Mouse (Mus musculus): ENCODE results near the gene 9030025P20Rik. TPM values are rescaled to one million over a fixed set of nuclear protein-coding genes. Genes with fewer than 3 reads are reported as not detected.

Gene 9030025P20Rik
- polyA plus RNA-seq, 1 experiment from 2014 or later: 7.1 TPM

DNA sequence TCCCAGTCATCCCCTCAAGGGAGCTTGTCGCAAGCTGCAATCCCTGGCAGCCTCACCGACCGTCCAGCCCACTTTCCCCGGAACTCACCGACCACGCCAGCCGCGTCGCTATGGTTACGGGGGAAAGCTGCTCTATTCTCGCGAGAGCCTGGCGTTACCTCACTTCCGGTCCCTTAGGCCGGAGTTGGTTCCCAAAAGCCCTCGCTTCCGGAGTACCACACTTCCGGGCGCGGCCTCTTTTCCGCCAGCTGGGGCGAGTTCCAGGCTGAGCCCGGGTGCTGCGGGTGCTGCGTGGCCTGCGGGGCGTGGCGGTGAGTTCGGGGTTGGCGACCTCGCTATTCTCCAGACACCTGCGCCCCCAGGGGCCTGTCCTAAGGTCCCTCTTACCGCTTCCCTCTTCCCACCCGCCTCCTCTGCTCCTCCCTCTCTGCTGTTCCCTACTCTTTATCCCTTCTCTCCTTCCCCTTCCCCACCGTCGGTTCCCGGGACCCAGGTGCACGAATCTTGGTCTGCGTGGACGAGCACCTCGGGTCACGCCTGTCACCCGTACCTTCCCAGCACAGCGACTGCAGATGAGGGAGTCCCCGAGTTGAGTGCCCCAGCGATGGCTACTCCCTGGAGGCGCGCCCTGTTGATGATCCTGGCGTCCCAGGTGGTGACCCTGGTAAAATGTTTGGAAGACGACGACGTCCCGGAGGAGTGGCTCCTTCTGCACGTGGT, 35.1 kb upstream of the 9030025P20Rik start, which contains the start of the genes Wdr27 and 1600012H06Rik:
Gene Wdr27 (minus strand): TSS at position 150 of the 720 bp plus-strand sequence.
Gene 1600012H06Rik (plus strand): TSS at position 176 of the 720 bp plus-strand sequence.
- Histone ChIP-seq H3K27ac (replicated peaks in 1 of 2; ENCODE audit: control insufficient read depth in 1 of 2, insufficient read depth in 1 of 2, low read depth in 2 of 2, low read length in 2 of 2) (peak within 1 kb of the TSS; percentile 71 to 75), H3K9me3 (ENCODE audit: control insufficient read depth, low read length) (no peaks in the 10 kb centered on the region), H3K27me3 (ENCODE audit: control insufficient read depth, insufficient read depth, low read length) (no peaks in the 10 kb centered on the region), H3K4me3 (ENCODE audit: control insufficient read depth in 1 of 2, insufficient read depth in 1 of 2, low read depth in 1 of 2, low read length in 2 of 2) (peak within 1 kb of the TSS; percentile 66), H3K36me3 (ENCODE audit: control insufficient read depth, insufficient read depth, low read length) (peaks cover 33% of the 10 kb centered on the region), H3K4me2 (ENCODE audit: low read length) (peak within 1 kb of the TSS; percentile 95), H3K9ac (ENCODE audit: low read length) (peak within 1 kb of the TSS; percentile 92), H3K4me1 (ENCODE audit: control insufficient read depth in 2 of 2, insufficient read depth in 2 of 2, low read length in 2 of 2) (peaks cover 4 to 14% of the 10 kb centered on the region in 2 experiments; a peak in 3 of 4 replicates)
- peak; percentile 95 for ATAC-seq (ENCODE audit: insufficient number of reproducible peaks, insufficient read depth, low FRiP score, low read depth)
- WGBS: under 1% methylated on average over 54 of the region's 54 CpGs

DNA sequence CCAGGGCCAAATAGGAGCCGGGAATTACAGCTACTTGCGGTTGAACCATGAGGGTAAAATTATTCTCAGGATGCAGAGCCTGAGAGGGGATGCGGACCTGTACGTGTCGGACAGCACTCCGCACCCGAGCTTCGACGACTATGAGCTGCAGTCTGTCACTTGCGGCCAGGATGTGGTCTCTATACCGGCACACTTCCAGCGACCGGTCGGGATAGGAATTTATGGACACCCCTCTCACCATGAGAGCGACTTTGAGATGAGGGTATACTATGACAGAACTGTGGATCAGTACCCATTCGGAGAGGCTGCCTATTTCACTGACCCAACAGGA, 34.6 kb upstream of the 9030025P20Rik start:
- H3K9me3 ChIP-seq (ENCODE audit: control insufficient read depth, low read length): no peaks in the 10 kb centered on the region
- H3K27ac ChIP-seq (replicated peaks in 1 of 2; ENCODE audit: control insufficient read depth in 1 of 2, insufficient read depth in 1 of 2, low read depth in 2 of 2, low read length in 2 of 2): peak overlapping the region; percentile 14 to 75; a peak in 2 of 4 replicates
- peaks cover 38% of the 10 kb centered on the region for H3K36me3 ChIP-seq (ENCODE audit: control insufficient read depth, insufficient read depth, low read length)
- H3K4me2 ChIP-seq (ENCODE audit: low read length): peak overlapping the region; percentile 95
- 13% methylated on average over 16 of the region's 16 CpGs for WGBS
- peaks cover 4 to 14% of the 10 kb centered on the region in 2 experiments; a peak in 3 of 4 replicates for H3K4me1 ChIP-seq (ENCODE audit: control insufficient read depth in 2 of 2, insufficient read depth in 2 of 2, low read length in 2 of 2)
- peak; percentile 2; the same call in 1 of the 2 replicates for ATAC-seq (ENCODE audit: insufficient number of reproducible peaks, insufficient read depth, low FRiP score, low read depth)
- H3K4me3 ChIP-seq (ENCODE audit: control insufficient read depth in 1 of 2, insufficient read depth in 1 of 2, low read depth in 1 of 2, low read length in 2 of 2): peak overlapping the region; percentile 66
- no peaks in the 10 kb centered on the region for H3K27me3 ChIP-seq (ENCODE audit: control insufficient read depth, insufficient read depth, low read length)
- H3K9ac ChIP-seq (ENCODE audit: low read length): peak overlapping the region; percentile 92

DNA sequence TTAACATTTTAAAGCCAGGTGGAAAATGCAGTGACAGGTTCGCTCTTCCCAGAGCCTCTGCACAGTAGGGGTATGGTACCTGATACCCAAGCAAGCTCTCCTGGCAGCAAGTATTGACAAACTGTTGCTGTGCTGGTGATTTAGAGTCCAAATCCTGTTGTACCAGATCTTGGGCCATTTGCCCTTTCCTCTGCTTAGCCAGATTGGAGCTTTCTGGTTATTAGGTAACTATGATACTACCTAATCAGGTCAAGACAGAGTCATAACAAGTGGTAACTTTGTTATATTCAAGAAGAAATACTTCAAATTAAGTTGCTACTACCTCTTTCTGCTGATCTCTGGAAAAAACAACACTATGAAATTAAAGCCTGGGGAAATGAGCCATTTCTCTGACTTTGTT, 33.7 kb upstream of the 9030025P20Rik start:
- no peaks in the 10 kb centered on the region for H3K9me3 ChIP-seq (ENCODE audit: control insufficient read depth, low read length)
- H3K27ac ChIP-seq (replicated peaks in 1 of 2; ENCODE audit: control insufficient read depth in 1 of 2, insufficient read depth in 1 of 2, low read depth in 2 of 2, low read length in 2 of 2): no peak overlapping the region
- WGBS: 89% methylated on average over 1 of the region's 1 CpGs
- no peaks in the 10 kb centered on the region for H3K27me3 ChIP-seq (ENCODE audit: control insufficient read depth, insufficient read depth, low read length)
- no peak overlapping the region for H3K4me3 ChIP-seq (ENCODE audit: control insufficient read depth in 1 of 2, insufficient read depth in 1 of 2, low read depth in 1 of 2, low read length in 2 of 2)
- H3K4me1 ChIP-seq (ENCODE audit: control insufficient read depth in 2 of 2, insufficient read depth in 2 of 2, low read length in 2 of 2): peaks cover 4 to 14% of the 10 kb centered on the region in 2 experiments; a peak in 3 of 4 replicates
- H3K36me3 ChIP-seq (ENCODE audit: control insufficient read depth, insufficient read depth, low read length): peaks cover 45% of the 10 kb centered on the region
- peak overlapping the region; percentile 95 for H3K4me2 ChIP-seq (ENCODE audit: low read length)
- no peak for ATAC-seq (ENCODE audit: insufficient number of reproducible peaks, insufficient read depth, low FRiP score, low read depth)
- H3K9ac ChIP-seq (ENCODE audit: low read length): no peak overlapping the region

- Histone ChIP-seq H3K27ac (replicated peaks in 1 of 2; ENCODE audit: control insufficient read depth in 1 of 2, insufficient read depth in 1 of 2, low read depth in 2 of 2, low read length in 2 of 2) (no peak overlapping the region), H3K9ac (ENCODE audit: low read length) (no peak overlapping the region), H3K9me3 (ENCODE audit: control insufficient read depth, low read length) (no peaks in the 10 kb centered on the region), H3K4me2 (ENCODE audit: low read length) (no peak overlapping the region), H3K27me3 (ENCODE audit: control insufficient read depth, insufficient read depth, low read length) (no peaks in the 10 kb centered on the region), H3K4me1 (ENCODE audit: control insufficient read depth in 2 of 2, insufficient read depth in 2 of 2, low read length in 2 of 2) (peaks cover 0 to 7% of the 10 kb centered on the region in 2 experiments; a peak in 1 of 4 replicates), H3K4me3 (ENCODE audit: control insufficient read depth in 1 of 2, insufficient read depth in 1 of 2, low read depth in 1 of 2, low read length in 2 of 2) (no peak overlapping the region), H3K36me3 (ENCODE audit: control insufficient read depth, insufficient read depth, low read length) (peaks cover 93% of the 10 kb centered on the region)
- 85% methylated on average over 7 of the region's 7 CpGs for WGBS
- ATAC-seq (ENCODE audit: insufficient number of reproducible peaks, insufficient read depth, low FRiP score, low read depth): no peak
Measured at GRCm38 (mm10) chr17:14949161-14949827, 29.0 kb upstream of the 9030025P20Rik start.

DNA sequence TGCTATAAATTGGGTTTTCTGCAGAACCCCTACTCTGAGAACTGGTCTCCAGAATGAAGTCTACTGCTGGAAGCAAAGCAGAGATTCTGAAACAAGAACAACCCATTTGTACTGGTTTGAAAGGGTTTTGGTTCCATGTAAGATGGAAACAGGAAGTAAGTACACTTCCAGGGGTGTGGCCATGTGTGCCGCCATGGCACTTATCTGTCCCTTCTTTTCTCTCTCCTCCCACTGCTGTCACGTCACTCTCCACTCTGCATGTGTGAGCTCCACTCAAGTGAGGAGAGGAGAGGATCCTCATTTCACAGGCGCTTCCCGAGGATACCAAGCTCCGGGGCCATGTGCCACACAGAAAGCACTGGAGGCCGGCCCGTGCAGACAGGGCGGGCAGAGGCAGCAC, 24.8 kb upstream of the 9030025P20Rik start:
- no peak for ATAC-seq (ENCODE audit: insufficient number of reproducible peaks, insufficient read depth, low FRiP score, low read depth)
- no peak overlapping the region for H3K4me2 ChIP-seq (ENCODE audit: low read length)
- H3K9ac ChIP-seq (ENCODE audit: low read length): no peak overlapping the region
- H3K27me3 ChIP-seq (ENCODE audit: control insufficient read depth, insufficient read depth, low read length): no peaks in the 10 kb centered on the region
- peaks cover 82% of the 10 kb centered on the region for H3K36me3 ChIP-seq (ENCODE audit: control insufficient read depth, insufficient read depth, low read length)
- H3K4me3 ChIP-seq (ENCODE audit: control insufficient read depth in 1 of 2, insufficient read depth in 1 of 2, low read depth in 1 of 2, low read length in 2 of 2): no peak overlapping the region
- WGBS: 77% methylated on average over 8 of the region's 8 CpGs
- H3K27ac ChIP-seq (replicated peaks in 1 of 2; ENCODE audit: control insufficient read depth in 1 of 2, insufficient read depth in 1 of 2, low read depth in 2 of 2, low read length in 2 of 2): no peak overlapping the region
- no peaks in the 10 kb centered on the region for H3K9me3 ChIP-seq (ENCODE audit: control insufficient read depth, low read length)
- H3K4me1 ChIP-seq (ENCODE audit: control insufficient read depth in 2 of 2, insufficient read depth in 2 of 2, low read length in 2 of 2): no peaks in the 10 kb centered on the region

GRCm38 (mm10) chr17:14958686-14959327, 19.5 kb upstream of the 9030025P20Rik start:
- Histone ChIP-seq H3K9ac (ENCODE audit: low read length) (no peak overlapping the region), H3K9me3 (ENCODE audit: control insufficient read depth, low read length) (no peaks in the 10 kb centered on the region), H3K36me3 (ENCODE audit: control insufficient read depth, insufficient read depth, low read length) (peaks cover 37% of the 10 kb centered on the region), H3K4me2 (ENCODE audit: low read length) (no peak overlapping the region), H3K27me3 (ENCODE audit: control insufficient read depth, insufficient read depth, low read length) (no peaks in the 10 kb centered on the region), H3K27ac (replicated peaks in 1 of 2; ENCODE audit: control insufficient read depth in 1 of 2, insufficient read depth in 1 of 2, low read depth in 2 of 2, low read length in 2 of 2) (no peak overlapping the region), H3K4me3 (ENCODE audit: control insufficient read depth in 1 of 2, insufficient read depth in 1 of 2, low read depth in 1 of 2, low read length in 2 of 2) (no peak overlapping the region), H3K4me1 (ENCODE audit: control insufficient read depth in 2 of 2, insufficient read depth in 2 of 2, low read length in 2 of 2) (peaks cover 2 to 7% of the 10 kb centered on the region in 2 experiments; a peak in 3 of 4 replicates)
- no peak for ATAC-seq (ENCODE audit: insufficient number of reproducible peaks, insufficient read depth, low FRiP score, low read depth)
- 86% methylated on average over 5 of the region's 5 CpGs for WGBS

GRCm38 (mm10) chr17:14959979-14960378, 18.3 kb upstream of the 9030025P20Rik start:
- 28% methylated on average over 3 of the region's 3 CpGs for whole genome bisulfite sequencing
- Histone ChIP-seq H3K9ac (ENCODE audit: low read length) (peak overlapping the region; percentile 60), H3K4me3 (ENCODE audit: control insufficient read depth in 1 of 2, insufficient read depth in 1 of 2, low read depth in 1 of 2, low read length in 2 of 2) (peak overlapping the region; percentile 28 to 69; a peak in 3 of 4 replicates), H3K4me2 (ENCODE audit: low read length) (peak overlapping the region; percentile 94), H3K4me1 (ENCODE audit: control insufficient read depth in 2 of 2, insufficient read depth in 2 of 2, low read length in 2 of 2) (peaks cover 2 to 7% of the 10 kb centered on the region in 2 experiments; a peak in 3 of 4 replicates), H3K27me3 (ENCODE audit: control insufficient read depth, insufficient read depth, low read length) (no peaks in the 10 kb centered on the region), H3K36me3 (ENCODE audit: control insufficient read depth, insufficient read depth, low read length) (peaks cover 25% of the 10 kb centered on the region), H3K27ac (replicated peaks in 1 of 2; ENCODE audit: control insufficient read depth in 1 of 2, insufficient read depth in 1 of 2, low read depth in 2 of 2, low read length in 2 of 2) (no peak overlapping the region), H3K9me3 (ENCODE audit: control insufficient read depth, low read length) (no peaks in the 10 kb centered on the region)
- no peak for ATAC-seq (ENCODE audit: insufficient number of reproducible peaks, insufficient read depth, low FRiP score, low read depth)
